Mouse (Mus musculus): Measurements from ENCODE around the gene Arhgef17. TPM values are rescaled to one million over a fixed set of nuclear protein-coding genes. Genes with fewer than 3 reads are reported as not detected.

The Arhgef17 gene
- polyA plus RNA-seq, 1 experiment from 2014 or later, result 8.3 TPM

GRCm38 (mm10) chr7:100941169-100941568 lies 9.3 kb upstream of the Arhgef17 start:
- WGBS, result 55% methylated on average over 5 of the region's 5 CpGs
- Histone ChIP-seq H3K4me2 (no peak overlapping the region), H3K4me1 (replicated peaks) (peaks cover 15% of the 10 kb centered on the region), H3K9ac (replicated peaks) (no peak overlapping the region), H3K4me3 (replicated peaks) (no peak overlapping the region), H3K27ac (no peak overlapping the region), H3K36me3 (no peaks in the 10 kb centered on the region), H3K27me3 (no peaks in the 10 kb centered on the region), H3K9me3 (no peaks in the 10 kb centered on the region)
- ATAC-seq (ENCODE audit: insufficient number of reproducible peaks, insufficient read depth, low FRiP score, low TSS enrichment, low read depth), result no peak

- ATAC-seq (ENCODE audit: insufficient number of reproducible peaks, insufficient read depth, low FRiP score, low TSS enrichment, low read depth), result no peak
- 83% methylated on average over 16 of the region's 16 CpGs for WGBS
These were observed 6.2 kb upstream of the Arhgef17 start for GRCm38 (mm10) chr7:100938106-100938505.

GRCm38 (mm10) chr7:100937481-100937880 lies 5.6 kb upstream of the Arhgef17 start:
- Histone ChIP-seq H3K27ac (no peak overlapping the region), H3K9ac (replicated peaks) (no peak overlapping the region), H3K27me3 (no peaks in the 10 kb centered on the region), H3K9me3 (no peaks in the 10 kb centered on the region), H3K4me1 (replicated peaks) (peaks cover 4% of the 10 kb centered on the region; the same call in 1 of the 2 replicates), H3K4me3 (replicated peaks) (no peak overlapping the region), H3K4me2 (no peak overlapping the region), H3K36me3 (no peaks in the 10 kb centered on the region)
- ATAC-seq (ENCODE audit: insufficient number of reproducible peaks, insufficient read depth, low FRiP score, low TSS enrichment, low read depth), result no peak
- 76% methylated on average over 3 of the region's 3 CpGs for WGBS

More at GRCm38 (mm10) chr7:100938106-100938505, 6.2 kb upstream of the Arhgef17 start:
- H3K36me3 ChIP-seq, result no peaks in the 10 kb centered on the region
- H3K9ac ChIP-seq (replicated peaks), result no peak overlapping the region
- no peak overlapping the region for H3K4me2 ChIP-seq
- no peaks in the 10 kb centered on the region for H3K9me3 ChIP-seq
- H3K27ac ChIP-seq, result no peak overlapping the region
- H3K27me3 ChIP-seq, result no peaks in the 10 kb centered on the region
- H3K4me1 ChIP-seq (replicated peaks), result peaks cover 10% of the 10 kb centered on the region
- no peak overlapping the region for H3K4me3 ChIP-seq (replicated peaks)

DNA sequence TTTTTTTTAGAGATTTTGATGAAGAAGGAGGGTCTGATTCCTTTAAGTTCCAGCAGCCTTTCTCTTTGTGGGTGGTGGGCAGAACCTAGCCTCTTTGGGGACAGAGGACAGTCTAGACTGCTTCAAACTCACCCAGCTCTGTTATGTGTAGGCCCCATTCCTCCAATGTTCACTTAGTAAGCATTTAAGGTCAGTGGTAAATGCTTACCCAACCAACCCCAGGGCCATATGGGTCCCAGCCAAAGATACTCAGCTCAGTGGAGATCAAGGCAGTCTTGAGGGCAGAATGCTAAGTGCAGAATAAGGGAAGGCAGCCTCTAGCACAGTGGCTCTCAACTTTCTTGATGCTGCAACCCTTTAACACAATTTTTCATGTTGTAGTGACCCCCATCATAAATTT lies 1.6 kb upstream of the Arhgef17 start:
- Histone ChIP-seq H3K36me3 (peaks cover 15% of the 10 kb centered on the region; the same call in 1 of the 2 replicates), H3K9me3 (no peaks in the 10 kb centered on the region), H3K4me1 (replicated peaks) (peaks cover 22% of the 10 kb centered on the region), H3K4me3 (replicated peaks) (no peak overlapping the region), H3K4me2 (no peak overlapping the region), H3K9ac (replicated peaks) (no peak overlapping the region), H3K27ac (no peak overlapping the region), H3K27me3 (no peaks in the 10 kb centered on the region)
- no peak for ATAC-seq (ENCODE audit: insufficient number of reproducible peaks, insufficient read depth, low FRiP score, low TSS enrichment, low read depth)

DNA sequence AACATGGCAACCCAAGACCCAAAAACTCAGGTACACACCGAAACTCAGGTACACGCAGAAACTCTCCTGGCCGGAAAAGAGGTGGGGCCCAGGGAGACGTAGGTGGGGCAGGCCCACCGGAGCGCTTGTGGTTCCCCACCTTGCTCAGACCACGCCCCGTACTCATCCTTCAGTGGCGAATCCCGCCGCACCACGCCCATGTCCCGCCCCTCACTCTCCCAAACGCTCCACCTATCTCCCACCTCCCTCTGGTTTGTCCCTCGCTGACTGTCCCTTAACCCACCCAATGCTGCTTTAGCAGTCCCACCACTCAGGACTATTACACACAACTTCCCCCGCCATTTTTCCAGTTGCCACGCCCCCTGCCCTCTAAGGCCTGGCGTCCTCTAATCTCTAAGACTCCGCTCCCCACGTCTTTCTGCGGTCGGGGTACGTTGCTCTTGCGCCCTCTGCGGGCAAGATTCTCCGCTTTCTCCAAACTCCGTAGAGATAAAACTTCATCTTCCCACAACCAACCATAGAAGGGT lies 637 bp upstream of the Arhgef17 start:
- Histone ChIP-seq H3K27ac (peak overlapping the region; percentile 100), H3K4me2 (peak overlapping the region; percentile 98), H3K9ac (replicated peaks) (peak overlapping the region; percentile 97; the same call in 1 of the 2 replicates), H3K9me3 (no peaks in the 10 kb centered on the region), H3K4me3 (replicated peaks) (peak overlapping the region; percentile 95), H3K4me1 (replicated peaks) (peaks cover 31% of the 10 kb centered on the region), H3K27me3 (no peaks in the 10 kb centered on the region), H3K36me3 (peaks cover 18% of the 10 kb centered on the region; the same call in 1 of the 2 replicates)
- WGBS, result under 1% methylated on average over 27 of the region's 27 CpGs
- ATAC-seq (ENCODE audit: insufficient number of reproducible peaks, insufficient read depth, low FRiP score, low TSS enrichment, low read depth), result peak; percentile 93

- Histone ChIP-seq H3K4me1 (replicated peaks) (peaks cover 43% of the 10 kb centered on the region), H3K27me3 (no peaks in the 10 kb centered on the region), H3K36me3 (peaks cover 21% of the 10 kb centered on the region; the same call in 1 of the 2 replicates), H3K9ac (replicated peaks) (peak overlapping the region; percentile 97), H3K27ac (peak overlapping the region; percentile 100), H3K4me2 (peak overlapping the region; percentile 98), H3K9me3 (no peaks in the 10 kb centered on the region), H3K4me3 (replicated peaks) (peak overlapping the region; percentile 95)
- peak; percentile 24 for ATAC-seq (ENCODE audit: insufficient number of reproducible peaks, insufficient read depth, low FRiP score, low TSS enrichment, low read depth)
- WGBS, result under 1% methylated on average over 73 of the region's 73 CpGs
These were observed 486 bp downstream of the Arhgef17 start for GRCm38 (mm10) chr7:100931316-100931925.

DNA sequence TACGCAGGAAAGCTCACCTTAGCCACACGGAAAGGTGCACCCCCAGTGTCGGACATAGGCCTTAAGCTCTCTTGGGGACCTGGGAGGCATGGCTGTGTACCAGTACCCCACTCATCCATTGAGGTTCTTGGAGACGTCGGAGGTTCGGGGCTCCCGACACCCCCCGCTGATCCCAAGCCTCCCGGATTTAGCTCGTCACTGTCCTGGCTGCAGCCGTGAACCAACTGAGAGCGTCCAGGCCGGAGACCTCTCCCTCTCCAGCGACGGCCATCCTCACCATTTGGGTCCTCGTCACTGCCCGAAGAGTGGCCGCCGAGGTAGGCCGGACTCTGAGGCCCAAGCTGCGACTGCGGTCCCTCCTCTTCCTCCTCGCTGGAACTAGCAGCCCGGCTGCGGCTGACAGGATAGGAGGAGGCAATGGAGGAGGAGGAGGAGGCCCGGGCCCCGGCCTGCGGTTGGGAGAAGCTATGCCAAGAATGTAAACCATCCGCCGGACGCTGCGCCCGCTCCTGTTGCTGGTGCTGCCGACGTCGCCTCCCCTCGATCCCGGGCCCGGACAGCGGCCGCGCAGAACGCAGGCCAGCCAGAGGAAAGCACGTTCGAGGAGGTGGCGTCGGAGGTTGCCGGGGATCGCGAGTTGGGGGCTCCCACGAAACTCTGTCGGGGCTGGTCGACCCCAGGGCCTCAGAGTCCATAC lies 1.1 kb downstream of the Arhgef17 start:
- Histone ChIP-seq H3K27ac (peak overlapping the region; percentile 100), H3K27me3 (no peaks in the 10 kb centered on the region), H3K9ac (replicated peaks) (peak overlapping the region; percentile 97), H3K4me3 (replicated peaks) (peak overlapping the region; percentile 95), H3K36me3 (peaks cover 26% of the 10 kb centered on the region; the same call in 1 of the 2 replicates), H3K9me3 (no peaks in the 10 kb centered on the region), H3K4me2 (peak overlapping the region; percentile 98), H3K4me1 (replicated peaks) (peaks cover 49% of the 10 kb centered on the region)
- 2% methylated on average over 53 of the region's 53 CpGs for WGBS
- no peak for ATAC-seq (ENCODE audit: insufficient number of reproducible peaks, insufficient read depth, low FRiP score, low TSS enrichment, low read depth)

GRCm38 (mm10) chr7:100929639-100930303 lies 2.1 kb downstream of the Arhgef17 start:
- no peak overlapping the region for H3K27ac ChIP-seq
- peak overlapping the region; percentile 98 for H3K4me2 ChIP-seq
- H3K4me1 ChIP-seq (replicated peaks), result peaks cover 59% of the 10 kb centered on the region
- ATAC-seq (ENCODE audit: insufficient number of reproducible peaks, insufficient read depth, low FRiP score, low TSS enrichment, low read depth), result no peak
- H3K4me3 ChIP-seq (replicated peaks), result peak overlapping the region; percentile 95
- WGBS, result 76% methylated on average over 19 of the region's 19 CpGs
- H3K27me3 ChIP-seq, result no peaks in the 10 kb centered on the region
- H3K9ac ChIP-seq (replicated peaks), result peak overlapping the region; percentile 97
- H3K9me3 ChIP-seq, result no peaks in the 10 kb centered on the region
- H3K36me3 ChIP-seq, result peaks cover 34% of the 10 kb centered on the region; the same call in 1 of the 2 replicates

DNA sequence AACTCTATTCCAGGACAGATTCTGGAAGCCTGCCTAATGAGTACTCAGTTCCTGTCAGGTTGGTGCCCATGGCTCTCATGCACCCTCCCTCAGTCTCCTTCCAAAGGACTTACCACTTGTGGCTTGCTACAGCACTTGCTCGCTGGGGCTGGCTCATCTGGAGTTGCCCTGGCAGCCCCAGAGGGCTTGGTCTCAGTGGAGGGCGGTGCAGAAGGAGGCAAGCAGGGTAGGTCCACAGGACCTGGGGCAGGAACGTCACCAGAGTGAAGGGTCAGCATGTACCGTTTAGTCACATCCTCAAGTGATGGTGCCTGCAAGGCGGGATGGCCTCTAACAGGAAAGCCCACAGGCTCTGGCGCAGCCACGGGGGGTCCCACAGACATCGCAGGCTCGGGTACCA lies 3.5 kb downstream of the Arhgef17 start:
- Histone ChIP-seq H3K9ac (replicated peaks) (peak overlapping the region; percentile 97), H3K4me1 (replicated peaks) (peaks cover 72% of the 10 kb centered on the region), H3K9me3 (no peaks in the 10 kb centered on the region), H3K27me3 (no peaks in the 10 kb centered on the region), H3K4me2 (peak overlapping the region; percentile 98), H3K36me3 (peaks cover 41% of the 10 kb centered on the region; the same call in 1 of the 2 replicates), H3K4me3 (replicated peaks) (peak overlapping the region; percentile 95), H3K27ac (no peak overlapping the region)
- ATAC-seq (ENCODE audit: insufficient number of reproducible peaks, insufficient read depth, low FRiP score, low TSS enrichment, low read depth), result no peak
- 50% methylated on average over 9 of the region's 9 CpGs for WGBS

DNA sequence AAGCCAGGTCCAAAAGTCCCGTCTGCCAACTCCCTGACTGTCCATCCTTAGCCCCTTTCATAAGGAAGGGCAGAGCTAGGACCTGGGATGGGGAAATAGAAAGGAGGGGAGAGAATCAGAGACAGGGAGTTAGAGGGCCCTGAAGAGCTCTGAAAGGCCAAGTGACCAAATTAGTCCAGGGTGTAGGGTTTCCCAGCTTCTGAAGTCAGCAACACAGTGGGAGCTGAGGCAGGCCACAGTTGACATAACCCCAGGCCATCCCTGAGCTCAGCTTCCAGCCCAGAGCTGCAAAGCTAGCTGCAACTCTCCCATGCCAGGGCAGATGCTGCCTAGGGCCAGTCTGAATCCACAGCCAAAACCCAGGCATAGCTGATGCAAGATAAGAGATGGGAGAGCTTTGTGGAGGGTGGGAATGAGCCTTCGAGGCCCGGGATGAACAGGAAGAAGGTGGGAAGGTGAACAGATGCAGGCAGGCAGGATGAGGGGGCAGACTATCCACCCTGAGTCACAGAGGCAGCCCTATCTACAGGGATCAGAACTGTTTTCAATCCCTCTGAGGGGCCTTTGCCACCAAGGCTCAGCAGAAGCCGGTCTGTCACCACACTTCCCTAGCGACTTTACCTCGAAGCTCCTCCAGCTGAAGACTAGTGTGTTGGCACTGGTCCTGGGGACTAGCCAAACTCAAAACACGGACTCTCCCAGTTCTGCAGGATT lies 4.5 kb downstream of the Arhgef17 start:
- H3K9me3 ChIP-seq, result no peaks in the 10 kb centered on the region
- peaks cover 82% of the 10 kb centered on the region for H3K4me1 ChIP-seq (replicated peaks)
- H3K27ac ChIP-seq, result 0 out of 2 replicates have a peak overlapping the region, but pooled peaks have one; percentile 18
- peaks cover 51% of the 10 kb centered on the region for H3K36me3 ChIP-seq
- no peaks in the 10 kb centered on the region for H3K27me3 ChIP-seq
- no peak for ATAC-seq (ENCODE audit: insufficient number of reproducible peaks, insufficient read depth, low FRiP score, low TSS enrichment, low read depth)
- peak overlapping the region; percentile 97 for H3K9ac ChIP-seq (replicated peaks)
- 13% methylated on average over 7 of the region's 7 CpGs for WGBS
- peak overlapping the region; percentile 98 for H3K4me2 ChIP-seq
- H3K4me3 ChIP-seq (replicated peaks), result peak overlapping the region; percentile 95

Data from limb, embryonic 12.5 days (tissue).